8 mouse cellular contexts compared by ENCODE assay signal in the genomic region with DNA sequence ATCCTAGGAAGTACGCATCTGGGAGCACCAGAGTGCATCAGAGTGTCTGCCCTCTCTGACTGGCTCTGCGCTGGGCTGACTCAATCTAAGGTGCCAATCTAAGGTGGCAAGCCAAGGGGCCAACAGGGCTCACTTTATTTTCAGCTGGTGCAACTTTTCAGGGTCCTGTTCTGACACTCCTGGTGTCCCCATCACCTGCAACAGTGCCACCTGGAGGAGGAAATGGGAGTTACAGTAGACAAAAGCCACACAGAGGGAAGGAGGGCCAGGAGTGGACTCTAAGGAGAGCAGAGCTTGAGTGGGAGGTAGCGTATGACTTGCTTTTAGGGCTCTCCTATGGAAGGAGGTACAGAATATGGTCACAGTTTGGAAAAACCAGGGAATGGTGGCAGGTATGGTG. TPM values are rescaled to one million over a fixed set of nuclear protein-coding genes. Genes with fewer than 3 reads are reported as not detected.
A peak's percentile ranks its signal among the peaks of the same experiment; 100 is the strongest.
DNase-seq lines count a peak whose midpoint lies in the region; ATAC-seq and TF ChIP-seq lines count a peak whose summit lies in the region.

No protein-coding gene starts in this region.

- WGBS in heart, embryonic 12.5 days, result 73% methylated on average over 3 of the region's 3 CpGs
- WGBS in kidney, adult 2 months, result 80% methylated on average over 3 of the region's 3 CpGs
- 63% methylated on average over 3 of the region's 3 CpGs for WGBS in limb, embryonic 13.5 days

- H3K4me2 ChIP-seq in heart, embryonic 12.5 days, result no peak overlapping the region
- peak overlapping the region; percentile 79 for H3K4me2 ChIP-seq in limb, embryonic 13.5 days (replicated peaks)

- no peaks in the 10 kb centered on the region for H3K9me3 ChIP-seq in heart, embryonic 12.5 days (replicated peaks)
- H3K9me3 ChIP-seq in limb, embryonic 13.5 days, result no peaks in the 10 kb centered on the region

- TF ChIP-seq POLR2A in kidney, adult 2 months (IDR thresholded peaks at IDR 0.05; ENCODE audit: low read depth, low read length), result no peak

- H3K27ac ChIP-seq in heart, embryonic 12.5 days (ENCODE audit: poor library complexity, severe bottlenecking), result no peak overlapping the region
- H3K27ac ChIP-seq in kidney, adult 2 months (ENCODE audit: insufficient read depth, low read depth, low read length), result 0 out of 2 replicates have a peak overlapping the region, but pooled peaks have one; percentile 1
- H3K27ac ChIP-seq in limb, embryonic 13.5 days, result peak overlapping the region; percentile 61

- H3K9ac ChIP-seq in heart, embryonic 12.5 days, result no peak overlapping the region
- H3K9ac ChIP-seq in limb, embryonic 13.5 days, result no peak overlapping the region

- no peak for ATAC-seq in heart, embryonic 12.5 days (ENCODE audit: insufficient number of reproducible peaks, low FRiP score)
- ATAC-seq in limb, embryonic 13.5 days (ENCODE audit: low FRiP score, low read depth), result no peak
- ATAC-seq in monocyte, adult 5-6 weeks (replicated peaks; ENCODE audit: insufficient number of reproducible peaks, low FRiP score, low TSS enrichment, poor library complexity, severe bottlenecking), result peak; percentile 40

- H3K4me1 ChIP-seq in heart, embryonic 12.5 days (replicated peaks), result peaks cover 57% of the 10 kb centered on the region
- peaks cover 18% of the 10 kb centered on the region for H3K4me1 ChIP-seq in kidney, adult 2 months (ENCODE audit: control insufficient read depth, insufficient read depth, low read length)
- H3K4me1 ChIP-seq in limb, embryonic 13.5 days, result peaks cover 76% of the 10 kb centered on the region

- peak; percentile 80 for TF ChIP-seq CTCF in kidney, adult 2 months (conservative IDR thresholded peaks at IDR 0.05; ENCODE audit: insufficient read depth, insufficient read length, low read depth, low read length)

- H3K4me3 ChIP-seq in heart, embryonic 12.5 days, result no peak overlapping the region
- no peak overlapping the region for H3K4me3 ChIP-seq in kidney, adult 2 months (ENCODE audit: insufficient read depth, low read depth, low read length)
- H3K4me3 ChIP-seq in limb, embryonic 13.5 days, result peak overlapping the region; percentile 73

- H3K27me3 ChIP-seq in heart, embryonic 12.5 days (replicated peaks), result peaks cover 43% of the 10 kb centered on the region
- H3K27me3 ChIP-seq in kidney, adult 2 months (replicated peaks; ENCODE audit: control insufficient read depth, insufficient read depth, low read length), result no peaks in the 10 kb centered on the region
- H3K27me3 ChIP-seq in limb, embryonic 13.5 days, result peaks cover 30% of the 10 kb centered on the region

- peak; percentile 74 to 93 for DNase-seq in heart, adult 18-20 months
- DNase-seq in cerebellum, postnatal 10 days, result peak; percentile 94 to 97
- peak; percentile 82 to 85 for DNase-seq in frontal cortex, postnatal 36 days (ENCODE audit: low spot score in 2 of 2)
- peak; percentile 79 for DNase-seq in kidney, adult 2 months
- peak; percentile 69 to 79 for DNase-seq in spleen, postnatal 36 days (ENCODE audit: low spot score in 2 of 2)

- H3K36me3 ChIP-seq in heart, embryonic 12.5 days, result peaks cover 22% of the 10 kb centered on the region
- no peaks in the 10 kb centered on the region; the same call in 1 of the 2 replicates for H3K36me3 ChIP-seq in kidney, adult 2 months (ENCODE audit: control insufficient read depth, insufficient read depth, low read length)
- peaks cover 25% of the 10 kb centered on the region for H3K36me3 ChIP-seq in limb, embryonic 13.5 days

RNA-seq across cellular contexts. Expression of gene Rex1bd, which starts 1.7 kb away (rescaled TPM):
- 100 to 1,000 TPM; 113 to 128 TPM for total RNA-seq in heart, adult 18-20 months (2021)
- polyA plus RNA-seq in heart, embryonic 12.5 days (2016; fragmentation: Nextera tagmentation; extraction: Ambion mirVana), result 115 TPM in 2 replicates
- polyA plus RNA-seq in kidney, adult 2 months (2012; rRNA removed), result 161 and 177 TPM in 2 replicates
- polyA plus RNA-seq in limb, embryonic 13.5 days (2015; fragmentation: Nextera tagmentation; extraction: Ambion mirVana), result 139 and 148 TPM in 2 replicates
- total RNA-seq in monocyte, adult 5-6 weeks (2017), result 16.6 to 32.7 TPM (median 26.1 TPM) in 3 replicates

RNA-seq across cellular contexts. Expression of gene Uba52, which starts 5.8 kb away (rescaled TPM):
- total RNA-seq in heart, adult 18-20 months (2021), result 1,000 to 10,000 TPM; 1,328 to 1,514 TPM
- 779 and 792 TPM in 2 replicates for polyA plus RNA-seq in heart, embryonic 12.5 days (2016; fragmentation: Nextera tagmentation; extraction: Ambion mirVana)
- polyA plus RNA-seq in kidney, adult 2 months (2012; rRNA removed), result 620 and 835 TPM in 2 replicates
- polyA plus RNA-seq in limb, embryonic 13.5 days (2015; fragmentation: Nextera tagmentation; extraction: Ambion mirVana), result 856 and 861 TPM in 2 replicates
- 1,178 to 1,886 TPM (median 1,315 TPM) in 3 replicates for total RNA-seq in monocyte, adult 5-6 weeks (2017)

RNA-seq across cellular contexts. Expression of gene Crlf1, which starts 11.9 kb away (rescaled TPM):
- total RNA-seq in heart, adult 18-20 months (2021), result under 1 TPM; 0.20 to 0.62 TPM
- polyA plus RNA-seq in heart, embryonic 12.5 days (2016; fragmentation: Nextera tagmentation; extraction: Ambion mirVana), result 1.00 and 1.8 TPM in 2 replicates
- 2.6 TPM in 2 replicates for polyA plus RNA-seq in kidney, adult 2 months (2012; rRNA removed)
- 83.3 and 85.0 TPM in 2 replicates for polyA plus RNA-seq in limb, embryonic 13.5 days (2015; fragmentation: Nextera tagmentation; extraction: Ambion mirVana)
- total RNA-seq in monocyte, adult 5-6 weeks (2017), result not detected in 3 replicates

RNA-seq across cellular contexts. Expression of gene Tmem59l, which starts 17.7 kb away (rescaled TPM):
- not detected for total RNA-seq in heart, adult 18-20 months (2021)
- 0.22 and 0.33 TPM in 2 replicates for polyA plus RNA-seq in heart, embryonic 12.5 days (2016; fragmentation: Nextera tagmentation; extraction: Ambion mirVana)
- polyA plus RNA-seq in kidney, adult 2 months (2012; rRNA removed), result 0.20 and 0.44 TPM in 2 replicates
- polyA plus RNA-seq in limb, embryonic 13.5 days (2015; fragmentation: Nextera tagmentation; extraction: Ambion mirVana), result 24.2 and 26.6 TPM in 2 replicates
- total RNA-seq in monocyte, adult 5-6 weeks (2017), result not detected in 3 replicates

RNA-seq across cellular contexts. Expression of gene Fkbp8, which starts 22.7 kb away (rescaled TPM):
- total RNA-seq in heart, adult 18-20 months (2021), result 100 to 1,000 TPM; 120 to 129 TPM
- 227 and 231 TPM in 2 replicates for polyA plus RNA-seq in heart, embryonic 12.5 days (2016; fragmentation: Nextera tagmentation; extraction: Ambion mirVana)
- 320 and 410 TPM in 2 replicates for polyA plus RNA-seq in kidney, adult 2 months (2012; rRNA removed)
- 284 and 290 TPM in 2 replicates for polyA plus RNA-seq in limb, embryonic 13.5 days (2015; fragmentation: Nextera tagmentation; extraction: Ambion mirVana)
- total RNA-seq in monocyte, adult 5-6 weeks (2017), result 147 to 174 TPM (median 173 TPM) in 3 replicates

Comparison
In these comparisons a context has a peak if more than half of its experiments do, and no peak if none do; other contexts are left out.
1. RNA of gene Crlf1, which starts 11.9 kb away (polyA plus RNA-seq): 83.3 to 85.0 TPM in limb, embryonic 13.5 days; 2.6 TPM in kidney, adult 2 months and 1.00 to 1.8 TPM in heart, embryonic 12.5 days; every median in the first group is over 10 times any median in the second.
2. Peak in every context shown above with its lines, with median percentiles within 50 percentile points of each other: DNase-seq.